Mouse (Mus musculus) thymus, postnatal 36 days (tissue): ENCODE data around the gene Pknox2.

Experiments
- DNase-seq, 2 experiments: peaks; one replicate each; pipeline ENCODE4 v3.0.0; 2022; ENCODE audit warnings: mixed read lengths in 2 of 2

The Pknox2 gene

GRCm38 (mm10) chr9:37098600-37098999 lies 48.6 kb downstream of the Pknox2 start:
- no peak for DNase-seq

- no peak for DNase-seq
Observed at GRCm38 (mm10) chr9:37094230-37094990, 52.8 kb downstream of the Pknox2 start.

GRCm38 (mm10) chr9:37093086-37093485 lies 54.1 kb downstream of the Pknox2 start:
- no peak for DNase-seq

GRCm38 (mm10) chr9:37089894-37090652 lies 57.1 kb downstream of the Pknox2 start:
- DNase-seq, result no peak

GRCm38 (mm10) chr9:37085370-37085769 lies 61.8 kb downstream of the Pknox2 start:
- no peak for DNase-seq

GRCm38 (mm10) chr9:37082246-37082645 lies 65.0 kb downstream of the Pknox2 start:
- no peak for DNase-seq

GRCm38 (mm10) chr9:37080309-37080708 lies 66.9 kb downstream of the Pknox2 start:
- DNase-seq, result no peak

- DNase-seq, result no peak
Observed at GRCm38 (mm10) chr9:37077063-37077418, 70.2 kb downstream of the Pknox2 start.

- no peak for DNase-seq
Observed at GRCm38 (mm10) chr9:37076386-37077062, 70.7 kb downstream of the Pknox2 start.

GRCm38 (mm10) chr9:37075903-37076302 lies 71.3 kb downstream of the Pknox2 start:
- DNase-seq, result no peak

GRCm38 (mm10) chr9:37069391-37070312 lies 77.6 kb downstream of the Pknox2 start:
- DNase-seq, result no peak

GRCm38 (mm10) chr9:37067473-37067830 lies 79.8 kb downstream of the Pknox2 start:
- DNase-seq, result no peak

- DNase-seq, result no peak
Observed at GRCm38 (mm10) chr9:37066732-37067472, 80.3 kb downstream of the Pknox2 start.

GRCm38 (mm10) chr9:37061627-37062026 lies 85.6 kb downstream of the Pknox2 start:
- DNase-seq, result no peak

GRCm38 (mm10) chr9:37054703-37055102 lies 92.5 kb downstream of the Pknox2 start:
- no peak for DNase-seq

GRCm38 (mm10) chr9:37053601-37054512 lies 93.3 kb downstream of the Pknox2 start:
- no peak for DNase-seq

- no peak for DNase-seq
Observed at GRCm38 (mm10) chr9:37053041-37053440, 94.2 kb downstream of the Pknox2 start.

GRCm38 (mm10) chr9:37051669-37052068 lies 95.5 kb downstream of the Pknox2 start:
- DNase-seq, result no peak

GRCm38 (mm10) chr9:37047490-37047889 lies 99.7 kb downstream of the Pknox2 start:
- no peak for DNase-seq

- no peak for DNase-seq
Observed at GRCm38 (mm10) chr9:37045875-37046274, 101.3 kb downstream of the Pknox2 start.

- DNase-seq, result no peak
Observed at GRCm38 (mm10) chr9:37044165-37044564, 103.0 kb downstream of the Pknox2 start.
